Mouse (Mus musculus) MEL (cell line): ENCODE results near the gene Ezh1.

Experiments used
- MAFK ChIP-seq: IDR thresholded peaks from 2 replicates; pipeline ENCODE4 v1.6.1; 2011; ENCODE audit warnings: low read depth, mild to moderate bottlenecking, low read length, improper control_type of control experiment, borderline replicate concordance
- MAX ChIP-seq: IDR thresholded peaks from 2 replicates; pipeline ENCODE4 v1.6.1; 2011; ENCODE audit warnings: low read length, improper control_type of control experiment
- POLR2A ChIP-seq, 2 experiments: IDR thresholded peaks; 2 replicates each; pipeline ENCODE4 v1.6.1; 2011 to 2012; ENCODE audit warnings: low read length in 2 of 2, mild to moderate bottlenecking in 2 of 2, control low read depth in 1 of 2, improper control_type of control experiment in 1 of 2, low read depth in 1 of 2, moderate library complexity in 1 of 2; ENCODE audit not compliant: control insufficient read depth in 1 of 2, insufficient read depth in 1 of 2, poor library complexity in 1 of 2
- TBP ChIP-seq: IDR thresholded peaks from 2 replicates; pipeline ENCODE4 v1.8.0; 2011; ENCODE audit warnings: low read depth, low read length, improper control_type of control experiment
- ZMIZ1 ChIP-seq: IDR thresholded peaks from 2 replicates; pipeline ENCODE4 v1.6.1; 2012; ENCODE audit warnings: low read depth, mild to moderate bottlenecking, inconsistent platforms, low read length, improper control_type of control experiment, moderate library complexity

GRCm38 (mm10) chr11:101195101-101195500 is 31.2 kb downstream of the Ezh1 start:
- TF ChIP-seq POLR2A (IDR thresholded peaks at IDR 0.05; ENCODE audit: control insufficient read depth in 1 of 2, insufficient read depth in 1 of 2, low read depth in 1 of 2, low read length in 2 of 2, poor library complexity in 1 of 2) (no peak), TBP (no peak), MAX (no peak), ZMIZ1 (no peak), MAFK (no peak)
